10 mouse cellular contexts compared by ENCODE assay signal in genomic region chr17:34743719-34744118, GRCm38 (mm10). TPM values are rescaled to one million over a fixed set of nuclear protein-coding genes. Genes with fewer than 3 reads are reported as not detected.
DNase-seq lines count a peak whose midpoint lies in the region; ATAC-seq and TF ChIP-seq lines count a peak whose summit lies in the region.
"Had no signal": no experiment of that assay in that cellular context is flagged by ENCODE, and none has a peak within 500 bp of the region (broad histone marks: within the 10 kb centered on the region; RNA-seq: fewer than 3 reads in every experiment).

Gene C4b (minus strand): TSS chr17:34743882.

- no peak within 1 kb of the TSS for H3K27ac ChIP-seq in hindbrain, postnatal 0 days
- no peak within 1 kb of the TSS for H3K27ac ChIP-seq in hindbrain, embryonic 10.5 days
- H3K27ac ChIP-seq in testis, adult 2 months (ENCODE audit: control insufficient read depth, insufficient read depth, low read depth, low read length), result no peak within 1 kb of the TSS
- H3K27ac ChIP-seq: limb, embryonic 15.5 days had no signal

- no peaks in the 10 kb centered on the region for H3K9me3 ChIP-seq in hindbrain, postnatal 0 days (ENCODE audit: low read length)
- peaks cover 7% of the 10 kb centered on the region; the same call in 1 of the 2 replicates for H3K9me3 ChIP-seq in hindbrain, embryonic 10.5 days
- H3K9me3 ChIP-seq: limb, embryonic 15.5 days had no signal

- no peak within 1 kb of the TSS for H3K4me3 ChIP-seq in hindbrain, postnatal 0 days (ENCODE audit: low read length)
- no peak within 1 kb of the TSS for H3K4me3 ChIP-seq in hindbrain, embryonic 10.5 days
- H3K4me3 ChIP-seq in testis, adult 2 months (ENCODE audit: control insufficient read depth, low read depth, low read length), result no peak within 1 kb of the TSS
- H3K4me3 ChIP-seq: limb, embryonic 15.5 days had no signal

- 82% methylated on average over 7 of the region's 7 CpGs for WGBS in hindbrain, postnatal 0 days
- 90% methylated on average over 7 of the region's 7 CpGs for WGBS in hindbrain, embryonic 10.5 days

- no peaks in the 10 kb centered on the region for H3K36me3 ChIP-seq in hindbrain, postnatal 0 days (ENCODE audit: insufficient read depth, low read length)
- no peaks in the 10 kb centered on the region for H3K36me3 ChIP-seq in hindbrain, embryonic 10.5 days
- no peaks in the 10 kb centered on the region for H3K36me3 ChIP-seq in testis, adult 2 months (ENCODE audit: control insufficient read depth, insufficient read depth, low read length)
- H3K36me3 ChIP-seq: limb, embryonic 15.5 days had no signal

- no peak for TF ChIP-seq POLR2A in testis, adult 2 months (IDR thresholded peaks at IDR 0.05; ENCODE audit: control insufficient read depth, low read depth, low read length)

- DNase-seq in hindbrain, postnatal 0 days (ENCODE audit: low spot score), result peak; percentile 3
- DNase-seq in hindbrain, embryonic 10.5 days (ENCODE audit: low spot score), result no peak
- no peak for DNase-seq in testis, postnatal 14 days (ENCODE audit: low spot score)
- DNase-seq in layer of hippocampus, adult 18-20 months (ENCODE audit: low spot score in 2 of 2), result peak in 1 of 2 experiments; percentile 40
- DNase-seq in c-Kit-positive CD71-positive TER-119-positive erythroid progenitor cells, embryonic 14.5 days (ENCODE audit: low spot score), result no peak
- DNase-seq in spleen, postnatal 14 days (ENCODE audit: low spot score in 2 of 2), result no peak
- DNase-seq in cerebellum, postnatal 25 days, result no peak

- no peak for TF ChIP-seq CTCF in hindbrain, postnatal 0 days (IDR thresholded peaks at IDR 0.05; ENCODE audit: low read depth)
- TF ChIP-seq CTCF in testis, adult 2 months (IDR thresholded peaks at IDR 0.05; ENCODE audit: control insufficient read depth, insufficient read depth, insufficient replicate concordance, low read depth, low read length), result no peak

- no peak within 1 kb of the TSS for H3K9ac ChIP-seq in hindbrain, postnatal 0 days (replicated peaks; ENCODE audit: low read length)
- H3K9ac ChIP-seq: limb, embryonic 15.5 days had no signal

- no peaks in the 10 kb centered on the region for H3K4me1 ChIP-seq in hindbrain, postnatal 0 days (ENCODE audit: insufficient read depth, low read length)
- no peaks in the 10 kb centered on the region for H3K4me1 ChIP-seq in hindbrain, embryonic 10.5 days (replicated peaks)
- H3K4me1 ChIP-seq in testis, adult 2 months (ENCODE audit: control insufficient read depth, insufficient read depth, low read length), result peaks cover 4% of the 10 kb centered on the region
- H3K4me1 ChIP-seq: limb, embryonic 15.5 days had no signal

- H3K4me2 ChIP-seq in hindbrain, postnatal 0 days (ENCODE audit: low read depth, low read length), result no peak within 1 kb of the TSS
- H3K4me2 ChIP-seq: limb, embryonic 15.5 days had no signal

- ATAC-seq in hindbrain, postnatal 0 days, result no peak

- no peaks in the 10 kb centered on the region for H3K27me3 ChIP-seq in hindbrain, postnatal 0 days (ENCODE audit: insufficient read depth, low read length)
- H3K27me3 ChIP-seq in hindbrain, embryonic 10.5 days (ENCODE audit: insufficient read depth, poor library complexity, severe bottlenecking), result no peaks in the 10 kb centered on the region
- no peaks in the 10 kb centered on the region for H3K27me3 ChIP-seq in testis, adult 2 months (ENCODE audit: control insufficient read depth, insufficient read depth, low read length)
- H3K27me3 ChIP-seq: limb, embryonic 15.5 days had no signal

RNA-seq across cellular contexts. Expression of gene C4b, which starts in this region (rescaled TPM):
- 1.0 and 1.9 TPM in 2 replicates for total RNA-seq in hindbrain, postnatal 0 days (2014; rRNA removed)
- polyA plus RNA-seq in hindbrain, postnatal 0 days (2015; fragmentation: Nextera tagmentation; extraction: Ambion mirVana), result 0.86 and 1.1 TPM in 2 replicates
- not detected in 2 replicates for polyA plus RNA-seq in hindbrain, embryonic 10.5 days (2016; fragmentation: Nextera tagmentation; extraction: Ambion mirVana)
- polyA plus RNA-seq in testis, adult 2 months (2012; rRNA removed), result 15.0 and 17.6 TPM in 2 replicates
- total RNA-seq in layer of hippocampus, adult 18-20 months (2021), result 10 to 100 TPM; 71.3 to 73.0 TPM
- total RNA-seq: CH12.LX had no signal

Comparison
In these comparisons a context has a peak if more than half of its experiments do, and no peak if none do; other contexts are left out.
1. RNA of gene C4b (total RNA-seq): 71.3 to 73.0 TPM in layer of hippocampus, adult 18-20 months; 1.0 to 1.9 TPM in hindbrain, postnatal 0 days; every median in the first group is over 10 times any median in the second.